Mouse (Mus musculus): ENCODE data around the gene Asrgl1. TPM values are rescaled to one million over a fixed set of nuclear protein-coding genes. Genes with fewer than 3 reads are reported as not detected.

Asrgl1 gene
- polyA plus RNA-seq, 1 experiment from 2014 or later, result 25.3 TPM

DNA sequence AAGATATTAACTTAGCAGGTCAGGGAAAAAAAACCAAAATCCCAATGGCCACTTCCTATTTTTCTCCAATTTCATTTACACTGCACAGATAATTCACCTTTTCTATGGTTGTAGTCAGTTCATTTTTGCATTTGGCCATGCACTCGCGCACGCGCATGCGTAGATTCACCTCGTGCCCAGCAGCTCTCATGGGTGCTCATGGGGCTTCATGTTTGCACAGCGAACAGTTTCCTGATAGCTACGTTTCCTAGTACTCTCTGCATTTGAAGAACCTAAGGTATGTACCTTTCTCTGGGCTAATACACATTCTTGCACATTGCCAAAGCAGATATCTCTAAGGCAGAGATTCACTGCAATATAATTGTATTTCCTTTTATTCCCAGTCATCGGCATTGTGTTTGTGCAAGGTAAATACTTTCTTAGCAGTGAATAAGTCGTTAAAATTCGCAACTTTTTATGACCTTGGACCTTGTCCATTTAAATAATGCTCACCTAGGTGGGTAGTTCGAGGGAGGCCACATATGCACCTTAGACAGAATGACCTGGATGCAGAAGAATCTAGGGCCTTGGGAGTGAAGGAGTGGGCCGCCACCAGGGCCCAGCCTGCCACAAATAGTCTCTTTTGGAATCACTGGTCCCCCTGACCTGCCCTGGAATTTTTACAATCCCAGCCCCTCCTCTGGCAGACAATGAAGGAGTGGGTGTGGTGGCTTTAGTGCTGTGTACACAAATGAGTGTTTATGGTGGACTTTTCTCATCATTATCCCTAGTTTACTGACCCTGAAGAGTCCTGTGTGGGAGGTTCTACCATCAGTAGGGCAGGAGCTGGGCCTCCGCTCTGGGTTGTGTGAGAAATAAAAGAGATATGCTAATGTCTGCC is 53.9 kb downstream of the Asrgl1 start:
- Histone ChIP-seq H3K9ac (ENCODE audit: low read length) (no peak overlapping the region), H3K27me3 (ENCODE audit: control insufficient read depth, insufficient read depth, low read length) (no peaks in the 10 kb centered on the region), H3K36me3 (ENCODE audit: control insufficient read depth, insufficient read depth, low read length) (no peaks in the 10 kb centered on the region), H3K4me1 (replicated peaks; ENCODE audit: control insufficient read depth, insufficient read depth, low read length) (no peaks in the 10 kb centered on the region), H3K4me2 (ENCODE audit: low read depth, low read length, severe bottlenecking) (no peak overlapping the region), H3K9me3 (ENCODE audit: control insufficient read depth, low read length) (no peaks in the 10 kb centered on the region), H3K27ac (ENCODE audit: low read depth, low read length) (no peak overlapping the region), H3K4me3 (ENCODE audit: low read depth, low read length) (no peak overlapping the region)
- DNase-seq (ENCODE audit: low spot score), result no peak
- WGBS, result 88% methylated on average over 14 of the region's 14 CpGs
- ATAC-seq (replicated peaks; ENCODE audit: low FRiP score), result 0 out of 2 replicates have a peak, but pooled peaks have one; percentile 27

DNA sequence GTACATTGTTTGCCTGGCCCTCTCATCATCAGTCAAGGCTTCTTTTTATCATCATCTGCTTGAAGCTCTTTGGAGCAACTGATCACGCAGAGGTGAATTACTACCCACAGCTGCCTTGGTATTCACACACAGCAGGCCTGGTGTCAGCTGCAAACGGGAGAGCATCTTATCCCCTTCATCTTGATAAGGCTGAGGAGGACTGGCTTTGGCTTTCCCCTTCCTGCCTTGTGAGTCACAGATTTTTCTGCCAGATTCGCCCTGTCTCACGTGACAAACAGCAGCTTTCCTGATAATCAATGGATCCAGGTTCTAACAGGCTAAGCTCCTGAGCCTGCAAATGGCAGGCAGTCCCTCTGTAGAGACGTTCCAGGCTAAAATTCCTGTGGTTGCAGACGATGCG is 55.5 kb downstream of the Asrgl1 start:
- H3K4me2 ChIP-seq (ENCODE audit: low read depth, low read length, severe bottlenecking), result no peak overlapping the region
- H3K9me3 ChIP-seq (ENCODE audit: control insufficient read depth, low read length), result no peaks in the 10 kb centered on the region
- no peak overlapping the region for H3K9ac ChIP-seq (ENCODE audit: low read length)
- no peaks in the 10 kb centered on the region for H3K4me1 ChIP-seq (replicated peaks; ENCODE audit: control insufficient read depth, insufficient read depth, low read length)
- no peak for DNase-seq (ENCODE audit: low spot score)
- H3K27ac ChIP-seq (ENCODE audit: low read depth, low read length), result no peak overlapping the region
- H3K4me3 ChIP-seq (ENCODE audit: low read depth, low read length), result no peak overlapping the region
- WGBS, result 40% methylated on average over 7 of the region's 7 CpGs
- no peaks in the 10 kb centered on the region for H3K36me3 ChIP-seq (ENCODE audit: control insufficient read depth, insufficient read depth, low read length)
- ATAC-seq (replicated peaks; ENCODE audit: low FRiP score), result no peak
- H3K27me3 ChIP-seq (ENCODE audit: control insufficient read depth, insufficient read depth, low read length), result no peaks in the 10 kb centered on the region

DNA sequence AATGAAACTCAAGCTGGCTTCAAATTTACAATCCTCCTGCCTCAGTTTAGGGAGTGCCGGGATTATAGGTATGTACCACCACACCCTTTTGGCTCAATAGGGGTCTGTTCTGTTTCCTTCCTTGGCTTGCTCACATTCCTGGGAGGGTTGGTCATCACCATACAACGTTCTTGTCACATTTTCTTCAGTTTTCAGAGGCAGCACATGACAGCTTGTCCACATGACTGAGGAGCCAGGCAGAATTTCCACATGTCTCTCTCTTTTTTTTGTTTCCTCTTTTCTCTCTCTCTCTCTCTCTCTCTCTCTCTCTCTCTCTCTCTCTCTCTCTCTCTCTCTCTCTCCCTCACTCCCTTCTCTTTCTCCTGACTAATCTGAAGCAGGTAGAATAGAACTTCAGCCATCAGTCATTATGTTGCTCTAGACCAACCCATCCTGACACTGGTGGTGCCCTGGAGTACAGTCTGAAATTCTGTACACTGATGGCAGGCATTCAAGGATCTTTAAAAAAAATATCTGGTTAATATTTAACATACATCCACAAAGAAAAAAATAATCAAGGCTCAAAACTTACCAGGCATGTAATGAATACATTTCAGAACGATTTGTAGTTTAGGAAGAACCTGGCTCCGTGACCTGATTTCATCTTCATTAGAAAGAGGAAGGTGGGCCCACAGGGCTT is 58.3 kb downstream of the Asrgl1 start:
- Histone ChIP-seq H3K9ac (ENCODE audit: low read length) (no peak overlapping the region), H3K36me3 (ENCODE audit: control insufficient read depth, insufficient read depth, low read length) (no peaks in the 10 kb centered on the region), H3K4me1 (replicated peaks; ENCODE audit: control insufficient read depth, insufficient read depth, low read length) (no peaks in the 10 kb centered on the region), H3K27ac (ENCODE audit: low read depth, low read length) (no peak overlapping the region), H3K4me2 (ENCODE audit: low read depth, low read length, severe bottlenecking) (no peak overlapping the region), H3K4me3 (ENCODE audit: low read depth, low read length) (no peak overlapping the region), H3K9me3 (ENCODE audit: control insufficient read depth, low read length) (no peaks in the 10 kb centered on the region), H3K27me3 (ENCODE audit: control insufficient read depth, insufficient read depth, low read length) (no peaks in the 10 kb centered on the region)
- 79% methylated on average over 4 of the region's 4 CpGs for WGBS
- ATAC-seq (replicated peaks; ENCODE audit: low FRiP score) (no peak), DNase-seq (ENCODE audit: low spot score) (no peak)

DNA sequence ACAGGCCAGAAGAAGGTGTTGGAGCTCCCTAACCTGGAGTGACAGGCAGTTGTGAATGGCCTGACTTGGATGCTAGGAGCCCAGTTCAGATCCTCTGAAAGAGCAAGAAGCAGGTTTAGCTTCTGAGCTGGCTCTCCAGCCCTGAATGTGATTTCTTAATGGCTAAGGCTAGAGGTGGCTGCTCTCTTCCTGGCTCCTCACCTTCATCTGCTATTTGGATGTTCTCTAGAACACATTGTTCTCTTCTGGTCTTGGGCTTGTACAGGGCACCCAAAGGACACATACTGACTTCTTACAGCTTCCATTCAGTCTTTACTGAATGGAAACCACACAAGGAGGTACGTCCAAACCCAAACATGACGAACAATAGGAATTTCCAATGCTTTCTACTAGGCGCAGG is 59.4 kb downstream of the Asrgl1 start:
- WGBS, result 91% methylated on average over 3 of the region's 3 CpGs

DNA sequence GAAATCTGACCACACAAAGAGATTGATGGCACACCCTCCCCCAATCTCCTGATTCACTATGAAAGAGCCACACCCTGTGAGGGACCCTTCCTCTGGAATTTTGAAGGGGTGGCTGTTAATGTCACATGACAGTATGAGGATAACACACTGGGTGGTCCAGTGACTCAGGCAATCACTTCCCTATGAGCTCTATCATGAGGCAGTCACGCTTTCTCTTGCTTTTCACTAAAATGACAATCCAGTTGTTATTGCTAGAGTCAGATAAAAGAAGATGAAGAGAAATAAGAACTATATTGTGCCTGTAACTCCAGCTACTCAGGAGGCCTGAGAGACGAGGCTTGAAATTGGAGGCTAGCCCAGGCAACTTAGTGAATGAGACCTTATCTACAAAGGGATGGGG is 59.9 kb downstream of the Asrgl1 start:
- Histone ChIP-seq H3K4me3 (ENCODE audit: low read depth, low read length) (no peak overlapping the region), H3K27ac (ENCODE audit: low read depth, low read length) (no peak overlapping the region), H3K36me3 (ENCODE audit: control insufficient read depth, insufficient read depth, low read length) (no peaks in the 10 kb centered on the region), H3K4me1 (replicated peaks; ENCODE audit: control insufficient read depth, insufficient read depth, low read length) (no peaks in the 10 kb centered on the region; the same call in 1 of the 2 replicates), H3K4me2 (ENCODE audit: low read depth, low read length, severe bottlenecking) (no peak overlapping the region), H3K27me3 (ENCODE audit: control insufficient read depth, insufficient read depth, low read length) (no peaks in the 10 kb centered on the region), H3K9me3 (ENCODE audit: control insufficient read depth, low read length) (no peaks in the 10 kb centered on the region), H3K9ac (ENCODE audit: low read length) (no peak overlapping the region)
- DNase-seq (ENCODE audit: low spot score), result no peak
- WGBS, result 76% methylated on average over 2 of the region's 2 CpGs
- no peak for ATAC-seq (replicated peaks; ENCODE audit: low FRiP score)

More for the DNA sequence above, 59.4 kb downstream of the Asrgl1 start:
- no peak for ATAC-seq (replicated peaks; ENCODE audit: low FRiP score)
- no peak overlapping the region for H3K27ac ChIP-seq (ENCODE audit: low read depth, low read length)
- no peaks in the 10 kb centered on the region for H3K27me3 ChIP-seq (ENCODE audit: control insufficient read depth, insufficient read depth, low read length)
- no peak overlapping the region for H3K4me2 ChIP-seq (ENCODE audit: low read depth, low read length, severe bottlenecking)
- no peaks in the 10 kb centered on the region; the same call in 1 of the 2 replicates for H3K4me1 ChIP-seq (replicated peaks; ENCODE audit: control insufficient read depth, insufficient read depth, low read length)
- H3K9ac ChIP-seq (ENCODE audit: low read length), result no peak overlapping the region
- no peak for DNase-seq (ENCODE audit: low spot score)
- no peak overlapping the region for H3K4me3 ChIP-seq (ENCODE audit: low read depth, low read length)
- H3K9me3 ChIP-seq (ENCODE audit: control insufficient read depth, low read length), result no peaks in the 10 kb centered on the region
- H3K36me3 ChIP-seq (ENCODE audit: control insufficient read depth, insufficient read depth, low read length), result no peaks in the 10 kb centered on the region

DNA sequence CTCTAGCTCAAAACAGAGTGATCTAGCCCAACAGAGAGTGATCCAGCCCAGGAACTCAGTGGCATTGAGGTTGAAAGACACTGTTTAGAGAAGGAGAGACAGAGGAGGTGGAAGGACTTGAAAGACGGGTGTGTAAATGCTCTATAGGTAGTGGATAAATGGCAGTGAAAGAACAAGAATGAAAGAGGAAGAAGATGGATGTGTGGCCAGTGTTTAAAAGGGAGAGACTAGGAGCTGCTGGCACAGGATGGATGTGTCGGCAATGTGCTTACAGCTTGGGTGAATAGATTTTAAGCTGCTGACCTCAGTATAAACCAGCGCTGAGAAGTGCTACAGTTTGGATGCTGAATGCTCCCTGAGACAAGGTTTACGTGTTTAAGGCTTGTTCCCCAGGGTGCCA is 61.0 kb downstream of the Asrgl1 start:
- Histone ChIP-seq H3K4me2 (ENCODE audit: low read depth, low read length, severe bottlenecking) (no peak overlapping the region), H3K27ac (ENCODE audit: low read depth, low read length) (no peak overlapping the region), H3K27me3 (ENCODE audit: control insufficient read depth, insufficient read depth, low read length) (no peaks in the 10 kb centered on the region), H3K4me1 (replicated peaks; ENCODE audit: control insufficient read depth, insufficient read depth, low read length) (no peaks in the 10 kb centered on the region; the same call in 1 of the 2 replicates), H3K4me3 (ENCODE audit: low read depth, low read length) (no peak overlapping the region), H3K9me3 (ENCODE audit: control insufficient read depth, low read length) (no peaks in the 10 kb centered on the region), H3K36me3 (ENCODE audit: control insufficient read depth, insufficient read depth, low read length) (no peaks in the 10 kb centered on the region), H3K9ac (ENCODE audit: low read length) (no peak overlapping the region)
- WGBS, result 85% methylated on average over 4 of the region's 4 CpGs
- DNase-seq (ENCODE audit: low spot score) (no peak), ATAC-seq (replicated peaks; ENCODE audit: low FRiP score) (no peak)

DNA sequence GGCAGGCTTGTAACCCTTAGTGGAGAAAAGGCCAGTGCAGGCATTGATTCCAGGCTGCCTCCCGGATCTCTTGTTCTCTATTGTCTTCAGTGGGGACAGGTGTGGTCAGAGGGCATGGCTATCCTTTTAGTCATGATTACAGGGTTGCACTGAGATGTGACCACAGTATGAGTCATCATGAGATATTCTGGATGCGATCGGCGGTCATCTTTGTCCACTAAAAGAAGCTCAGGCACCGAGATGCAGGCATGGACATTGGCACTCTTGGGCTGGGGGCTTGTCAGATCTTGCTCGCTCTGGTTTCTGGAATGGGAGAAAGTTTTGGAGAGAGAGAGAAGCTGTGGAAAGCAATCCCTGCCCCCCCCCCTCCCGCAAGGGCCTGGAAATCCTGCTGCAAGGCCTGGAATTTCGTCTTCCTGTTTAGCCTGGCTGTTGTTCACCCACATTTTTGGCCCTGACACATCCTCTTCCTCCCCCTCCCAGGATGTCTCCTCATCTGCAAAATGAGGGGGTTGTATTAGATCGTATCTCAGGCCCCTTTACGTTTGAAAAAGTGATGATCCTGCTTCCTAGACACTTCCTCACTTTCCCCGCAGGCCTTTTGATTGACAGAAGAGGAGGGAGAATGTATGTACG is 61.5 kb downstream of the Asrgl1 start:
- ATAC-seq (replicated peaks; ENCODE audit: low FRiP score) (no peak), DNase-seq (ENCODE audit: low spot score) (no peak)
- no peak overlapping the region for H3K9ac ChIP-seq (ENCODE audit: low read length)
- H3K27ac ChIP-seq (ENCODE audit: low read depth, low read length), result no peak overlapping the region
- 85% methylated on average over 12 of the region's 12 CpGs for WGBS
- no peaks in the 10 kb centered on the region for H3K36me3 ChIP-seq (ENCODE audit: control insufficient read depth, insufficient read depth, low read length)
- H3K4me2 ChIP-seq (ENCODE audit: low read depth, low read length, severe bottlenecking), result no peak overlapping the region
- H3K9me3 ChIP-seq (ENCODE audit: control insufficient read depth, low read length), result no peaks in the 10 kb centered on the region
- no peak overlapping the region for H3K4me3 ChIP-seq (ENCODE audit: low read depth, low read length)
- H3K27me3 ChIP-seq (ENCODE audit: control insufficient read depth, insufficient read depth, low read length), result no peaks in the 10 kb centered on the region
- H3K4me1 ChIP-seq (replicated peaks; ENCODE audit: control insufficient read depth, insufficient read depth, low read length), result no peaks in the 10 kb centered on the region; the same call in 1 of the 2 replicates

DNA sequence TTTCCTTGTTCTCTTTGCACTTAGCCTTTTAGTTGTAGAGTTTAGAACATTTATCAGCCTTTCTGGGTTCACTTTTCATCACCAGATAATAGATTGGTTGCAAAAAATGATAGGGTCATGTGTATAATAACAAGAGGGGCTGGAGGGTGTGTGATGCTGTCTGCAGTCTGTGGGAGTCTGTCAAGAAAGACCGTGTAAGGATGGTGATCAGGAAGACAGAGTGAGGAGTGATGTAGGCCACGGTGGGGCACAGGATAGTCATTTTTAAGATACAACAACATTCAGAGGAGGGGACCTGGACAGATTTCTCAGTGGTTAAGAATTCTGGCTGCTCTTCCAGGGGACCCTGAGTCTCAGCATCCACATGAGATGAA is 63.3 kb downstream of the Asrgl1 start:
- Histone ChIP-seq H3K36me3 (ENCODE audit: control insufficient read depth, insufficient read depth, low read length) (no peaks in the 10 kb centered on the region), H3K27me3 (ENCODE audit: control insufficient read depth, insufficient read depth, low read length) (no peaks in the 10 kb centered on the region), H3K4me3 (ENCODE audit: low read depth, low read length) (no peak overlapping the region), H3K4me2 (ENCODE audit: low read depth, low read length, severe bottlenecking) (no peak overlapping the region), H3K9ac (ENCODE audit: low read length) (no peak overlapping the region), H3K4me1 (replicated peaks; ENCODE audit: control insufficient read depth, insufficient read depth, low read length) (no peaks in the 10 kb centered on the region; the same call in 1 of the 2 replicates), H3K9me3 (ENCODE audit: control insufficient read depth, low read length) (no peaks in the 10 kb centered on the region), H3K27ac (ENCODE audit: low read depth, low read length) (no peak overlapping the region)
- DNase-seq (ENCODE audit: low spot score), result no peak
- no peak for ATAC-seq (replicated peaks; ENCODE audit: low FRiP score)
- WGBS, result 88% methylated on average over 2 of the region's 2 CpGs

All from forebrain, embryonic 11.5 days (tissue).